Mouse (Mus musculus): ENCODE results near the gene Crybb3. TPM values are rescaled to one million over a fixed set of nuclear protein-coding genes. Genes with fewer than 3 reads are reported as not detected.
A peak's percentile ranks its signal among the peaks of the same experiment; 100 is the strongest.

Crybb3 gene
- polyA plus RNA-seq, 1 experiment from 2014 or later, result 0.95 TPM

GRCm38 (mm10) chr5:113082356-113083168 lies 1.2 kb upstream of the Crybb3 start:
- ATAC-seq (ENCODE audit: low FRiP score), result no peak
- Histone ChIP-seq H3K4me1 (no peaks in the 10 kb centered on the region), H3K36me3 (replicated peaks) (no peaks in the 10 kb centered on the region)

GRCm38 (mm10) chr5:113081020-113081419 lies 364 bp downstream of the Crybb3 start:
- no peaks in the 10 kb centered on the region for H3K4me1 ChIP-seq
- ATAC-seq (ENCODE audit: low FRiP score), result no peak
- WGBS, result 94% methylated on average over 9 of the region's 9 CpGs
- H3K27ac ChIP-seq, result no peak overlapping the region
- no peaks in the 10 kb centered on the region for H3K36me3 ChIP-seq (replicated peaks)
- H3K9ac ChIP-seq, result no peak overlapping the region
- no peaks in the 10 kb centered on the region for H3K27me3 ChIP-seq
- H3K4me3 ChIP-seq (replicated peaks), result no peak overlapping the region
- H3K9me3 ChIP-seq, result no peaks in the 10 kb centered on the region
- H3K4me2 ChIP-seq, result no peak overlapping the region

More at GRCm38 (mm10) chr5:113082356-113083168, 1.2 kb upstream of the Crybb3 start:
- H3K9me3 ChIP-seq, result no peaks in the 10 kb centered on the region
- H3K9ac ChIP-seq, result no peak overlapping the region
- WGBS, result 75% methylated on average over 19 of the region's 19 CpGs
- H3K27ac ChIP-seq, result no peak overlapping the region
- no peak overlapping the region for H3K4me2 ChIP-seq
- no peaks in the 10 kb centered on the region for H3K27me3 ChIP-seq
- H3K4me3 ChIP-seq (replicated peaks), result no peak overlapping the region

DNA sequence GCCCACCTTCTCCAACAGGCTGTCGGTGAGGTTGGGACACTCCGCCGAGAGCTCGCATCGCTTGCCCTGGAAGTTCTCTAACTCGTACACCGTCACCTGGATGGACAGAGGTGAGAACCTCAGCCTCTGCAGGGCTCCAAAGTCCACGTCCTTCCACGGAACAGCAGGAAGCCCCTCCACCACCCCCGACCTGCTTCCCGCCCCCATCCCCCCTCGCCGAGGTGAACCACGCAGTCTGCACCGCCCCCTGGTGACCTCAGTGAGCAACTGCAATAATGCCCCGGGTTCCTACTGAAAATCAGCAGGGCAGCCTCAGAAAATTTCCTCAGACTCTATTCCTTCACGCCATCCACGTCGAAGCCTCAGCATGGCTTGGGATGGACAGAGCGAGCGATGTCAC lies 1.6 kb downstream of the Crybb3 start:
- no peaks in the 10 kb centered on the region for H3K36me3 ChIP-seq (replicated peaks)
- H3K27me3 ChIP-seq, result no peaks in the 10 kb centered on the region
- H3K4me3 ChIP-seq (replicated peaks), result peak overlapping the region; percentile 16
- H3K4me2 ChIP-seq, result peak overlapping the region; percentile 41
- WGBS, result 21% methylated on average over 21 of the region's 21 CpGs
- ATAC-seq (ENCODE audit: low FRiP score), result no peak
- H3K4me1 ChIP-seq, result 0 out of 2 replicates have a peak, but pooled peaks cover 2% of the 10 kb centered on the region
- H3K9me3 ChIP-seq, result no peaks in the 10 kb centered on the region
- H3K27ac ChIP-seq, result no peak overlapping the region
- no peak overlapping the region for H3K9ac ChIP-seq

DNA sequence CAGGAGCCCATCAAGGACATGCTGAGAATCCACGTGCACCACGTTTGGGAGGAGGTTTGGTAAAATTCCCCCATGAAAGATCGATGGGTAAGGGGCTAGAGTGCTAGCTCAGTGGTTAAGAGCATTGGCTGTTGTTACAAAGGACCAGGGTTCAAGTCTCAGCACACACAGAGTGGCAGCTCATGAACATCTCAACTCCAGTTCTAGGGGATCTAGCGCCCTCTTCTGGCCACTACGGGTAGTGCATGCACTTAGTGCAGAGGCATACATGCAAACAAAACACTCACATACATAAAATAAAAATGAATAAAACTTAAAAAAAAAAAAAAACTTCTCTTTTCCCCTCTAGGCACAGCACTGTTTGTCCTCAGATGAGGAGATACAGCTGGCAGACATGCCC lies 2.7 kb downstream of the Crybb3 start:
- no peak overlapping the region for H3K4me2 ChIP-seq
- 73% methylated on average over 5 of the region's 5 CpGs for WGBS

GRCm38 (mm10) chr5:113070017-113070416 lies 11.4 kb downstream of the Crybb3 start, which contains the start of gene Crybb2:
Gene Crybb2, minus strand, starts transcription at chr5:113070117.
- Histone ChIP-seq H3K36me3 (replicated peaks) (no peaks in the 10 kb centered on the region), H3K9me3 (no peaks in the 10 kb centered on the region), H3K4me1 (0 out of 2 replicates have a peak, but pooled peaks cover 5% of the 10 kb centered on the region), H3K27me3 (no peaks in the 10 kb centered on the region), H3K4me2 (no peak within 1 kb of the TSS), H3K4me3 (replicated peaks) (no peak within 1 kb of the TSS), H3K9ac (no peak within 1 kb of the TSS), H3K27ac (no peak within 1 kb of the TSS)
- no peak for ATAC-seq (ENCODE audit: low FRiP score)

More for the DNA sequence above, 2.7 kb downstream of the Crybb3 start:
- Histone ChIP-seq H3K4me1 (0 out of 2 replicates have a peak, but pooled peaks cover 5% of the 10 kb centered on the region), H3K27ac (no peak overlapping the region), H3K36me3 (replicated peaks) (no peaks in the 10 kb centered on the region), H3K9me3 (no peaks in the 10 kb centered on the region), H3K4me3 (replicated peaks) (no peak overlapping the region), H3K27me3 (no peaks in the 10 kb centered on the region), H3K9ac (no peak overlapping the region)
- ATAC-seq (ENCODE audit: low FRiP score), result no peak

DNA sequence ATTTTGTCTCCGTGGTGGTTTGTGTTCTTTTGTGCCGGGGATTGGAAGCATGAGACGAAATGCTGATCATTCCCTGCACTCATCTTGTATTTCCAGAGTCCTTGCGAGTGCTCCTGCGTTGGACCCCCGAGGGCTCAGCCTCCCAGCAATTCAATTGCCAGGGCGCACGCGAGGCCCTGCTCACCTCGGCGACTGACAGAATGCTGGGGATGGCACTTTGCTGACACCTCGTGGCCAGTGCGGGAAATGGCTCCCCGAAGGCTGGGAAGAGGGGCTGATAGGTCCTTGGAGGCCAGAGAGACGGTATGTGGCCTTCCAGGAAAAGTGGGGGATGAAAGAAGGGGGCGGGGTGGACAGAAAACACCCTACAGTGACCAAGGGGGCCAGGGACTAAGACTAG lies 27.1 kb downstream of the Crybb3 start:
- no peak overlapping the region for H3K9ac ChIP-seq
- peaks cover 11% of the 10 kb centered on the region for H3K4me1 ChIP-seq
- peaks cover 10% of the 10 kb centered on the region; the same call in 1 of the 2 replicates for H3K27me3 ChIP-seq
- 5% methylated on average over 16 of the region's 16 CpGs for WGBS
- ATAC-seq (ENCODE audit: low FRiP score), result peak; percentile 58; the same call in 1 of the 2 replicates
- no peaks in the 10 kb centered on the region for H3K9me3 ChIP-seq
- no peak overlapping the region for H3K27ac ChIP-seq
- no peak overlapping the region for H3K4me2 ChIP-seq
- H3K4me3 ChIP-seq (replicated peaks), result no peak overlapping the region
- H3K36me3 ChIP-seq (replicated peaks), result no peaks in the 10 kb centered on the region

GRCm38 (mm10) chr5:113050581-113051185 lies 30.7 kb downstream of the Crybb3 start:
- no peak for ATAC-seq (ENCODE audit: low FRiP score)
- no peak overlapping the region for H3K9ac ChIP-seq
- H3K4me2 ChIP-seq, result no peak overlapping the region
- peaks cover 7% of the 10 kb centered on the region; the same call in 1 of the 2 replicates for H3K27me3 ChIP-seq
- no peaks in the 10 kb centered on the region for H3K9me3 ChIP-seq
- H3K36me3 ChIP-seq (replicated peaks), result no peaks in the 10 kb centered on the region
- WGBS, result 76% methylated on average over 7 of the region's 7 CpGs
- H3K4me3 ChIP-seq (replicated peaks), result no peak overlapping the region
- peaks cover 11% of the 10 kb centered on the region for H3K4me1 ChIP-seq
- no peak overlapping the region for H3K27ac ChIP-seq

DNA sequence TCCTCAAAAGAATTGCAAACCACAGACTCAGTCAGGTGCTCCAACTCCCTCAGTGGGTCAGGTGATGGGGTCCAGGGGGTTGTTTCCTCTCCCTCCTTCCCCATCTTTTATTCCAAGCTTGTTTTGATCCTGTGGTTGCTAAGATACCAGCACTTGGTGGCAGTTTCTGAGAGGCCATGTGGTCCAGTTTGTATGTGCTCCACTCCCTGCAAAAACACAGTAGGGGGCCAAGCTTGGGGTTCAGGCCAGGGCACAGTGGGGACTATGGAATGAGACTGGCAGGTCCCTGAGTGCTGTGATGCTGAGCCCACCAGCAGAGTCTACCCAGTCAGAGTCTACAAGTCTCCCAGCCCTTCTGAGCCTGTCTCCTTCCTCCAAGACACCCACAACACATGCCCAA lies 31.5 kb downstream of the Crybb3 start:
- Histone ChIP-seq H3K9ac (no peak overlapping the region), H3K27me3 (peaks cover 5% of the 10 kb centered on the region; the same call in 1 of the 2 replicates), H3K4me2 (no peak overlapping the region), H3K9me3 (no peaks in the 10 kb centered on the region), H3K36me3 (replicated peaks) (no peaks in the 10 kb centered on the region), H3K27ac (no peak overlapping the region), H3K4me3 (replicated peaks) (no peak overlapping the region), H3K4me1 (peaks cover 11% of the 10 kb centered on the region)
- no peak; the same call in 1 of the 2 replicates for ATAC-seq (ENCODE audit: low FRiP score)

- Histone ChIP-seq H3K9ac (no peak overlapping the region), H3K4me2 (no peak overlapping the region), H3K27me3 (no peaks in the 10 kb centered on the region), H3K27ac (no peak overlapping the region), H3K4me3 (replicated peaks) (no peak overlapping the region), H3K9me3 (no peaks in the 10 kb centered on the region), H3K36me3 (replicated peaks) (no peaks in the 10 kb centered on the region), H3K4me1 (peaks cover 28% of the 10 kb centered on the region)
- no peak for ATAC-seq (ENCODE audit: low FRiP score)
- 85% methylated on average over 10 of the region's 10 CpGs for WGBS
These were observed 35.7 kb downstream of the Crybb3 start for GRCm38 (mm10) chr5:113045511-113046273.

DNA sequence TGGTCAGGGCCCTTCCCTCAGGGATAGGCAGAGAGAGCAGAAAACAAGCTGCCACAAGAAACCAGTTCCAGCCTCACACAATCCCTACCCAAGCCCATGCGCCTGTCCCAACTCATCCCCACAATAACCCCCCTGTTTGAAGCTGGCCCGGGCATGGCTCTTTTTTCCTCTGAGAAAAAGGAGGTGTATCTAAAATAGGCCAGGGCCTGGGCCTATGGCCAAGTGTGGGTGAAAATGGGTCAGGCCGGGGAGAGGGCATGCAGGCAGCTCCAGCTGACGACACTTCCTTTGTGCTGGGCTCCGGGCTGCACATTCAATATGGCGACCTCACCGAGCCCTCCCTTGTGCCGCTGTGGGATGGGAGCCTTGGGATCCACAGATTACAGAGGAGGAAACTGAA lies 37.9 kb downstream of the Crybb3 start:
- no peaks in the 10 kb centered on the region for H3K27me3 ChIP-seq
- no peak overlapping the region for H3K27ac ChIP-seq
- H3K9me3 ChIP-seq, result no peaks in the 10 kb centered on the region
- H3K4me1 ChIP-seq, result peaks cover 17% of the 10 kb centered on the region
- no peak overlapping the region for H3K4me2 ChIP-seq
- no peaks in the 10 kb centered on the region for H3K36me3 ChIP-seq (replicated peaks)
- 84% methylated on average over 8 of the region's 8 CpGs for WGBS
- H3K4me3 ChIP-seq (replicated peaks), result no peak overlapping the region
- H3K9ac ChIP-seq, result no peak overlapping the region
- no peak for ATAC-seq (ENCODE audit: low FRiP score)

DNA sequence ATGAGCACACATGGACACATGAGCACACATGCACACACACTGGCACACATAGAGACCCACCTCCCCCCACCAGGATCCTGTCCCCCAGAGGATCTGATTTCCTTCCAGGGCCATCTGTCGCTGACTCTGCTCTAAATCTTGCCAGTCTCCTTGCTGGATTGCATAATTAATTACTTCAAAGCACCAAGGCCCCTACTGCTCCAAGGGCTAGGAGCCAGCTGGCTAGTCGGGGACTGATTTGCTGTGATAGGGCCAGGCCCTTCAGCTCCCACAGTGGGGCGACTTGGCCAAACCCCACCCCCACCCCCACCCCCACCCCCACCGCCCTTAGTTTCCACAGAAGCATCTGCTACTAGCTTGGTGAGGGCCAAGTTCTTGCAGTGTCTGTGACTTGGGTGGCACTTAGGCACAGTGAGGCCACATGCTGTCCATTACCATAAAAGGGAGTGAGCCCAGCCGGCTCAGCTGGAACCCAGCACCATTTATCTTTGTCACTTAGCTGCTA lies 39.8 kb downstream of the Crybb3 start:
- Histone ChIP-seq H3K4me2 (no peak overlapping the region), H3K27me3 (no peaks in the 10 kb centered on the region), H3K36me3 (replicated peaks) (no peaks in the 10 kb centered on the region), H3K9me3 (no peaks in the 10 kb centered on the region), H3K9ac (no peak overlapping the region), H3K4me3 (replicated peaks) (no peak overlapping the region), H3K4me1 (peaks cover 17% of the 10 kb centered on the region), H3K27ac (peak overlapping the region; percentile 76)
- WGBS, result 4% methylated on average over 5 of the region's 5 CpGs
- ATAC-seq (ENCODE audit: low FRiP score), result peak; percentile 91

DNA sequence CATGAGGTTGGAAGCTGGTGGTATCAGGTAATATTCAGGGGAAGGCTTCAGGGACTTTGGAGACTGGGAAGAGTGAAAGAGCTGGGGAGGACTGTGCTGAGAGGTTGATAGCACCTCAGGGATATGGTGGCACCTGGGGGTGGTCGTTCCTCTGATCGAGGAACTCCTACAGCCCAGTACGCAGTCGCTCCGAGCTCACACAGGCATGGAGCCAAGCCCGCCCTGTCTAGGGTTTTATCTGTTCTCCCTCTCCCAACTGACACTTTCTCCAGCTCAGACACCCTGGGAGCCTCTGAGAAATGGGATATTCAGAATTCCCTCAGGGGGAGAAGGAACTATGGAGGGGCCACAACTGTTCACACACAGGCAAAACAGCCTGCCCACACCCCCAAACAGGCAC lies 40.6 kb downstream of the Crybb3 start:
- peaks cover 17% of the 10 kb centered on the region for H3K4me1 ChIP-seq
- H3K4me3 ChIP-seq (replicated peaks), result no peak overlapping the region
- H3K4me2 ChIP-seq, result no peak overlapping the region
- no peaks in the 10 kb centered on the region for H3K36me3 ChIP-seq (replicated peaks)
- ATAC-seq (ENCODE audit: low FRiP score), result no peak
- WGBS, result 81% methylated on average over 6 of the region's 6 CpGs
- H3K27me3 ChIP-seq, result no peaks in the 10 kb centered on the region
- H3K9ac ChIP-seq, result no peak overlapping the region
- H3K9me3 ChIP-seq, result no peaks in the 10 kb centered on the region
- peak overlapping the region; percentile 73 for H3K27ac ChIP-seq

Data from forebrain, embryonic 12.5 days (tissue).